Mouse (Mus musculus): ENCODE measurements around the gene Fundc2. TPM values are rescaled to one million over a fixed set of nuclear protein-coding genes. Genes with fewer than 3 reads are reported as not detected.

Fundc2 gene
- polyA plus RNA-seq, 2 experiments: 10.9 to 44.8 TPM

DNA sequence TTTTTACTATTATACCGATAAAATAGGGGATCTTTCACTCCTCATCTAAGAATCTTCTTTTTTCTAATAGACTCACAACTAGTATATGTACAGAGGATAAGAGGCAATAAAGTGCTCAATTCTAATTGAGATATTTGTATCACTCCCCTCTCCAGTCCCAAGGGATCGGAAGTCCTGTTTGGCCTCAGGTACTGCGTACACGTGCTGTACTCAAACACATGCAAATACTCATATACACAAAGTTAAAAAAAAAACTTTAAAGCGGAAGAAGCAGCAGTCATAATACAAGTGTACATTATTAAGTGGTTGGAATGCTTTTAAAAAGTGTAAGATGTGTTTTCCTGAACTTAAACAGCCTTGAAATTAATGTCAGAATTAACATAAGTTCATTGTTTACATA, 500 bp upstream of the Fundc2 start:
- Histone ChIP-seq H3K27me3 (ENCODE audit: control insufficient read depth, insufficient read depth, low read length) (no peaks in the 10 kb centered on the region), H3K4me2 (ENCODE audit: low read depth) (peak overlapping the region; percentile 67), H3K36me3 (replicated peaks; ENCODE audit: control insufficient read depth, insufficient read depth, low read depth) (no peaks in the 10 kb centered on the region), H3K9ac (replicated peaks) (peak overlapping the region; percentile 70; the same call in 1 of the 2 replicates), H3K27ac (no peak overlapping the region), H3K4me3 (ENCODE audit: insufficient read depth in 1 of 2, low read depth in 2 of 2, low read length in 2 of 2) (peak overlapping the region; percentile 30 to 61; a peak in 3 of 4 replicates), H3K4me1 (replicated peaks; ENCODE audit: control insufficient read depth in 2 of 2, insufficient read depth in 2 of 2, low read length in 1 of 2) (peaks cover 0 to 2% of the 10 kb centered on the region in 2 experiments; a peak in 1 of 4 replicates), H3K9me3 (ENCODE audit: control insufficient read depth, low read length) (no peaks in the 10 kb centered on the region)
- 64% methylated on average over 5 of the region's 5 CpGs for WGBS (ENCODE audit: insufficient replicate concordance)
- DNase-seq (ENCODE audit: low read depth in 3 of 3, low spot score in 3 of 3): no peak
- ATAC-seq (ENCODE audit: insufficient read depth): no peak
- no peak for TF ChIP-seq CTCF (IDR thresholded peaks at IDR 0.05; ENCODE audit: low read depth)
- TF ChIP-seq EP300 (IDR thresholded peaks at IDR 0.05; ENCODE audit: low read depth): no peak

DNA sequence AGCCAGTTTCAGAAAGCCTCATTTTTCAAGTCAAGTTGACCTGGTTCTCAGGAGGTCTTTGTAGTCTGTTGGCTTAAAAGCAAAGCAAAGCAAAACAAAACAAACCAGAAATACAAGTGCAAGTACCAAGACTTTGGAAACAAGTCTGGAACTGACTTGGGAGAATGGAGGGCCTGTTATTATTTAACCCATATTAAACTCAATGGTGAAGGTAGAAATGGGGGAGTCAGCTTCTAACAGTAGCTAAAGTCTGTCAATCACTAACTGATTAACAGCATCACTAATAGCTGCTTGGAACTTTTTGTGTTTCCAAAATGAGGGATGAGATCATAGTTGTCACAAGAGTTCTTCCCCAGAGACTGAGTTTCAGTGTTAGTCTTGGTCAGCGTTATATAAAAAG, 17.3 kb downstream of the Fundc2 start:
- H3K4me3 ChIP-seq (ENCODE audit: insufficient read depth in 1 of 2, low read depth in 2 of 2, low read length in 2 of 2): no peak overlapping the region
- H3K4me2 ChIP-seq (ENCODE audit: low read depth): no peak overlapping the region
- WGBS (ENCODE audit: insufficient replicate concordance): 83% methylated on average over 1 of the region's 1 CpGs
- H3K4me1 ChIP-seq (replicated peaks; ENCODE audit: control insufficient read depth in 2 of 2, insufficient read depth in 2 of 2, low read length in 1 of 2): peaks cover 10 to 13% of the 10 kb centered on the region in 2 experiments
- ATAC-seq (ENCODE audit: insufficient read depth) (no peak), DNase-seq (ENCODE audit: low read depth in 3 of 3, low spot score in 3 of 3) (no peak)
- H3K27ac ChIP-seq: no peak overlapping the region
- no peaks in the 10 kb centered on the region for H3K27me3 ChIP-seq (ENCODE audit: control insufficient read depth, insufficient read depth, low read length)
- TF ChIP-seq CTCF (IDR thresholded peaks at IDR 0.05; ENCODE audit: low read depth): no peak
- H3K9me3 ChIP-seq (ENCODE audit: control insufficient read depth, low read length): no peaks in the 10 kb centered on the region
- no peaks in the 10 kb centered on the region for H3K36me3 ChIP-seq (replicated peaks; ENCODE audit: control insufficient read depth, insufficient read depth, low read depth)
- H3K9ac ChIP-seq (replicated peaks): no peak overlapping the region

DNA sequence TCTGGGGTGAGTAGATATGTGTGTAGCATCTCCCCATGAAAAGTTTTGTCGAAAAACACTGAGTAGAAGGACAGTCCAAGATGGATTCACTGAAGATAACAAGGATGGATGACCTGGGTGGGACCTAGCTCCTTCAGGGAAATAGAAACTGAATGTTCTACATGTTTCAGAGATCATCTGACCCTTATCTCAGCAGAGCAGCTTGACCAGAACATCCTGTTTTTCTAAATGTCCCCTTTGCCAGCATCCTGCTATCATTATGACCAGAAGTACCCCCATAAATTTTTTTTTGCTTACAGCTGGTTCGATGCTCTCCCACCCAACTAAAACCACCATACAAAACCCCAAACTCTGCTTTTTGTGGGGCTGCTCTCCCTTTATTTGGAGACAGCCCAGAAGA, 20.5 kb downstream of the Fundc2 start:
- H3K4me2 ChIP-seq (ENCODE audit: low read depth): no peak overlapping the region
- peak; percentile 87 for ATAC-seq (ENCODE audit: insufficient read depth)

DNA sequence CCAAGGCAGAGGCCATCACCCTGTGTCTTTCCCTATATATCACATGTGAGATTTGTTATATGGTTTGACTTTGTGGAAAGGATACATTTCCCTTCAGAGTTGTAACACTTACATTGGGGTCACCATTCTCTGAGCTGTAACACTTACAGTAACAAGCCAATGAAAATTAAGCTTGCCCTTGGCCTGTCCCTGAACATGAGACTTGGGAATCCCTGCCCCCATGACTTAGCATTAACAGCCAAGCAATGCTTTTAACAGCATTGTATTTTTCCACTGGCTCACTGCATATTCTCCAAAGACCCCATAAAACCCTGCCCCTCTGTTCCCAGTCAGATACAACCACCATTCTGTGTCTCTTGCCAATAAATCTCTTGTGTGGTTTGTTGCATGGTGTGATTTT, 21.2 kb downstream of the Fundc2 start:
- Histone ChIP-seq H3K9ac (replicated peaks) (no peak overlapping the region), H3K27me3 (ENCODE audit: control insufficient read depth, insufficient read depth, low read length) (no peaks in the 10 kb centered on the region), H3K36me3 (replicated peaks; ENCODE audit: control insufficient read depth, insufficient read depth, low read depth) (no peaks in the 10 kb centered on the region), H3K27ac (peak overlapping the region; percentile 63), H3K4me3 (ENCODE audit: insufficient read depth in 1 of 2, low read depth in 2 of 2, low read length in 2 of 2) (no peak overlapping the region), H3K9me3 (ENCODE audit: control insufficient read depth, low read length) (no peaks in the 10 kb centered on the region), H3K4me1 (replicated peaks; ENCODE audit: control insufficient read depth in 2 of 2, insufficient read depth in 2 of 2, low read length in 1 of 2) (peaks cover 10 to 13% of the 10 kb centered on the region in 2 experiments), H3K4me2 (ENCODE audit: low read depth) (no peak overlapping the region)
- ATAC-seq (ENCODE audit: insufficient read depth): no peak; the same call in 1 of the 2 replicates
- no peak for DNase-seq (ENCODE audit: low read depth in 3 of 3, low spot score in 3 of 3)
- TF ChIP-seq CTCF (IDR thresholded peaks at IDR 0.05; ENCODE audit: low read depth): no peak
- no peak for TF ChIP-seq EP300 (IDR thresholded peaks at IDR 0.05; ENCODE audit: low read depth)

More for the DNA sequence above, 20.5 kb downstream of the Fundc2 start:
- no peaks in the 10 kb centered on the region for H3K27me3 ChIP-seq (ENCODE audit: control insufficient read depth, insufficient read depth, low read length)
- no peaks in the 10 kb centered on the region for H3K36me3 ChIP-seq (replicated peaks; ENCODE audit: control insufficient read depth, insufficient read depth, low read depth)
- H3K9ac ChIP-seq (replicated peaks): no peak overlapping the region
- 23% methylated on average over 2 of the region's 2 CpGs for WGBS (ENCODE audit: insufficient replicate concordance)
- H3K27ac ChIP-seq: peak overlapping the region; percentile 63
- no peak overlapping the region for H3K4me3 ChIP-seq (ENCODE audit: insufficient read depth in 1 of 2, low read depth in 2 of 2, low read length in 2 of 2)
- peaks cover 10 to 13% of the 10 kb centered on the region in 2 experiments for H3K4me1 ChIP-seq (replicated peaks; ENCODE audit: control insufficient read depth in 2 of 2, insufficient read depth in 2 of 2, low read length in 1 of 2)
- TF ChIP-seq EP300 (IDR thresholded peaks at IDR 0.05; ENCODE audit: low read depth) (peak; percentile 68), CTCF (IDR thresholded peaks at IDR 0.05; ENCODE audit: low read depth) (no peak)
- H3K9me3 ChIP-seq (ENCODE audit: control insufficient read depth, low read length): no peaks in the 10 kb centered on the region
- DNase-seq (ENCODE audit: low read depth in 3 of 3, low spot score in 3 of 3): peak; percentile 45 to 56 (median 46)

DNA sequence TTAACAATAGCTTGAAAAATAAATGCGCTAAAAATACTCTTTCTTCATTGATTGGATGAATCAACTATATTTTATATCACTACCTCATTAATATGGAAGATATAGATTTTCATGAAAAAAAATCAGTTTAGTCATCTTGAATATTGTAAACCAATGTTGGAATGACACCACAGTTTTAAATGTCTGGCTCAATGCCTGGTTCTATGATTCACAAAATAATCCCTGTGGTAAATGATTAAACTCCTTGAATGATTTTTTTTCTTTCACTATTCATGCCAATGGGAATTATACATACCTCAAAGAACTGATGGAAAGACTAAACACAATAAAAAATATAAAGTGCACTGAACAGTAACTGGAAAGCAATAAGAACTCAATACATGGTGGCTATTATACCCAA, 27.5 kb downstream of the Fundc2 start:
- H3K9ac ChIP-seq (replicated peaks): no peak overlapping the region
- no peaks in the 10 kb centered on the region for H3K36me3 ChIP-seq (replicated peaks; ENCODE audit: control insufficient read depth, insufficient read depth, low read depth)
- ATAC-seq (ENCODE audit: insufficient read depth): no peak
- no peaks in the 10 kb centered on the region for H3K9me3 ChIP-seq (ENCODE audit: control insufficient read depth, low read length)
- DNase-seq (ENCODE audit: low read depth in 3 of 3, low spot score in 3 of 3): no peak
- TF ChIP-seq EP300 (IDR thresholded peaks at IDR 0.05; ENCODE audit: low read depth) (no peak), CTCF (IDR thresholded peaks at IDR 0.05; ENCODE audit: low read depth) (no peak)
- H3K27ac ChIP-seq: no peak overlapping the region
- no peaks in the 10 kb centered on the region for H3K27me3 ChIP-seq (ENCODE audit: control insufficient read depth, insufficient read depth, low read length)
- H3K4me3 ChIP-seq (ENCODE audit: insufficient read depth in 1 of 2, low read depth in 2 of 2, low read length in 2 of 2): no peak overlapping the region
- H3K4me1 ChIP-seq (replicated peaks; ENCODE audit: control insufficient read depth in 2 of 2, insufficient read depth in 2 of 2, low read length in 1 of 2): no peaks in the 10 kb centered on the region; a peak in 1 of 4 replicates
- 83% methylated on average over 1 of the region's 1 CpGs for WGBS (ENCODE audit: insufficient replicate concordance)
- H3K4me2 ChIP-seq (ENCODE audit: low read depth): no peak overlapping the region
